Mouse (Mus musculus) layer of hippocampus, adult 8-10 months (tissue): ENCODE measurements at regions not wholly inside any gene's neighbourhood (a gene's known extent, or its start where the extent isn't known, plus 50 kb on each side); places are given as distances from the start of the nearest gene placed in this dataset.

Experiments
- DNase-seq, 2 experiments: peaks; one replicate each; pipeline ENCODE4 v3.0.0; 2022; ENCODE audit warnings: low spot score in 2 of 2

DNA sequence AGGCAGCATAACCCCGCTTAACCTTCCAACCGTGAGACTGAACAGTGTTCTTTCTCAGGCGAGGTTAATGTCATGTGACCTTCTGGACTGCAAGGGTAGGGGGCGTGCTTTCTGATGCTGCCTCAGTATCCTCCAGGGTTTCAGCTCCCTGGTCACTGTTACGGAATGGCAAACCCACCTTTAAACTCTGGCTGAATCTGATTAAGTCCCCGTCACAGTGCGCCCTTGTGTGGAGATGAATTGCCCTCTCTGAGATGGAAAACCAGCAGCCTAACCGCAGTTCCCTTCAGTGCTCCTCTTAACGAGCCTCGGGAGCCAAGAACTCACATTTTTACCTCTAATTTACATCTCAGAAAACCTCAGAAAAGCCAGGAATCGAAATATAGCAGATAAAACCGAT is 260.0 kb downstream of the Dact1 start:
- DNase-seq = no peak

- DNase-seq = no peak
These were observed 260.4 kb downstream of the Dact1 start for GRCm38 (mm10) chr12:71570116-71570515.

DNA sequence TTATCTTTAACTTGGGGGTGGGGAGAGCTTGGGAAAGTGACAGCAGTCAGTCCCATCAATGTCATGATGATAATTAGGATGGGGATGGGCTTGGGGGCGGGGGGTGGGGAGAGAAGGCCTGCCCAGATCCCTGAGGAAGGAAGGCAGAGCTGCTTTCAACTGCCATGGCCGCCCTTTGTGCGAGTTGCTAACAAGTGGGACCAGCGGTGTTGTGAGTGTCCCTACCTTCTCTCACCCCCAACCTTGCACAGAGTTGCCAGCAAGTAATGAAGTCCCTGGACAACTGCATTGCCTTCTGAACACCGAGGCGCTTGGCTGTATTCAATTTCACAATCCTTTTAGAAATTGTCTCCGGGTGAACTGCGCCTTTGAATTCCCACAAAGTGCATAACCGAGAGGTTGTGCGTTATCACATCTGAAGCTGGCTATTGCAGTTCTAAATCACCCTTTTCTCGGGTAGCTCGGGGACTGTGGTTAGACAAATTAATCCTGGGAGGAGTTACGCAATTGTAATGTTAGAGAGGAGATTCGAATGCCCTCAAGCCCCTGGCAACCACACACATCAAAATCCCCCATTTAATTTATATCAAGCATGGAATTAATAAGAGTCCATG is 257.9 kb upstream of the Daam1 start:
- DNase-seq = no peak

GRCm38 (mm10) chr12:71573456-71573855 is 257.4 kb upstream of the Daam1 start:
- DNase-seq = no peak

DNA sequence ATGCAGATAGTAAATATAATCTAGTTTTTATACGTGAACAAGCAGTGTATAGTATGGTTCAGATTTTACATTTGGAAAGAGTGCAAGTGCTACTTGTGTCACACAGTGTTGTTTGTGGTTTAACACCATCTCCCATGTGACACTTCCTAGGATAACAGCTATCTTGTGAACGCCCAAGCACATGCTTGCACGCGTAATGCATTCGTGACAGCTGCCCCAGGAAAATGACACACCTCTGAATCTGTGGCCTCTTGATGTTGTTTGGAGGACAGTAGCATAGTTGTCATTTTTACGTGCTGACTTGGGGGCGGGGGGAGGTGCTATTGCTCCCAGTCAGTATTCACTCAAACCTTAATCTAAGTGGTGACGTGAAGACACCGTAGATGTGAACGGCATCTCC is 256.2 kb upstream of the Daam1 start:
- no peak for DNase-seq

- no peak for DNase-seq
These were observed 253.5 kb upstream of the Daam1 start for GRCm38 (mm10) chr12:71577349-71577748.

GRCm38 (mm10) chr12:71578006-71578405 is 252.9 kb upstream of the Daam1 start:
- DNase-seq = no peak

DNA sequence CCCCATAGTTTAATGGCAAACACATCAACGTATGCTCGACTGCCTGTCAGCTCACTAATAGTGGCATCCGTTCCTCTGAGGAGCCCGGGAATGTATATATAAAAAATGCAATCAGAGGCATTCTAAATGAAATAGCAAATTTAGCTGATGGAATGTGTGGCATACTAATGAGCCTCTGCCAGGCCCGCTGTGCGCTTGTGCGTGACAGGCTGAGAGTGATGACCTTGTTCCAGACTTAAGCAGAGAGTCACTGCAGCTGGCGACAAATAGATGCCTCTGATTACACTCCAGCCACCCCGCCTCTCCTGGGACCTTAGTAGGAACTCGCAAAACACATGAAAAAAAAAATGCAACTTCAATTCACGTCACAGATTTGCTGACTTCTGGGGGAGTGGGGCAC is 252.0 kb upstream of the Daam1 start:
- no peak for DNase-seq

DNA sequence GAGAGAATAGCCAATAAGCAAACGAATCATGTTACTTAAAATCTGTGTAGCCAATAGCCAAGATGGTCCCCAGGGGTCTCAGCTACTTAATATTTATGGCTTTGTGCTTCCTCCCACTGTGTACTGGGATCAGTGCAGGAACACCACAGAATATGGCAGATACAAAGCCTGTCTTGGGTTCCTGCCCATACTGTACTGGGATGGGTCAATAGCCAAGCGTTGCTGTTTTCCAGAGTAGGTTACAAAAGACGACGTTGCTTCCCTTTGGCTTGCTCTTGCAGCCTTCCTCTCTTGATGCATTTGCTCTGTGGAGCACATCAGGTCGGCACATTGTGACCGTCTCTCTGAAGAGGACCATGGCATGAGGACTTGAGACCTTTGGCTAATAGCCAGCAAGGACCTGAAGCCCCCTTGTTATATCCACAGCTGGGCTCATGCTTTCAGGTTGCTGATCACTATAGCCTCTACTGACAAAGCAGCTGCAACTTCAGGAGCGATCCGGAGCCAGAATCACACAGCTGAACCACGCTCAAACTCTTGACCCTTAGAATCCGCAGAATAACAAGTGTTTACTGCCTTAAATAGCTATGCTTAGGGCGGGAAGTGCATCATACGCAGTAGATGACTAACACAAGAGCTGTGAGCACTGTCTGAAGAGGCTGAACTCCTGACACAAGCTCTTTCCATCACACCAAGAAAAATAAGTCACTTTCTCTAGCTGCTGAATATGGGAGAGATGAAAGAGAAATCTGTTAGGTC is 250.2 kb upstream of the Daam1 start:
- no peak for DNase-seq

DNA sequence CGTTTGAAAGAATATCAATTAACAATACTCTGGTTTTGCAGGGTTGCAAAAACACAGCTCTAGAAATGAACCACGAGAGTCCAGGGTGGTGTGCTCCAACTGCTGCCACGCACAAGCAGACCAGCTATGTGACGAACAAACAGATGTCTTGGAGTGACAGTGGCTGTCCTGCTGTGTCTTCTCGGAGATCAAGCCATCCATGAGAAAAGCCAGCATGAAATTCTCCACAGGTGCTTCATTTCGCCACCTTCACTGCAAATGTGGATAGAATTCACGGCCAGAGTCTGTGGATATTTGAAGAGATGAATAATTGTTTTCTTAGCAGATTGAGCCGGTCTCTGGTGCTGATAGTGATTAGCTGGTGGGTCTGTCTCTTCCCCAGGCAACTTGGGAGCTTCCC is 246.3 kb upstream of the Daam1 start:
- DNase-seq = no peak

GRCm38 (mm10) chr12:71598641-71599040 is 232.2 kb upstream of the Daam1 start:
- DNase-seq = no peak

GRCm38 (mm10) chr12:71601091-71601690 is 229.7 kb upstream of the Daam1 start:
- no peak for DNase-seq

DNA sequence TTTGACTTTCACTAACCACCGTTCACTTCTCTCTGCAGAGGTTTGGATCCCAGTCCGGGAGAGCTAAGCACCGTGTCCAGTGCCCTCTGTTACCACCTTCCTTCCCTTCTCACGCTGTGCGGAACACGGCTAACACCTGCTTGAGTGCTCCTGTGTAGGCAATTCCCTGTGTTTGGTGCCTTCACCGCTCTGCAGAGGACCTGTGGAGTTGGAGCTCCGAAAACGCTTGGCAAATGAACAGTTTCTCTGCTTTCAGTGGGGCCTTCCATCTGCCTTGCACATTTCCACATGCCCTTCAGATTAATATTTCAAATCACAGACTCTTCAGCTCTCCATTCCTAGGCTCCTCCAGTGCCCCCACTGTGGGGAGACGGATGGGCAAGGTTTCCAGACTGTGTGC is 227.7 kb upstream of the Daam1 start:
- no peak for DNase-seq

- DNase-seq = no peak
These were observed 224.5 kb upstream of the Daam1 start for GRCm38 (mm10) chr12:71606366-71606765.

GRCm38 (mm10) chr12:71607966-71608365 is 222.9 kb upstream of the Daam1 start:
- DNase-seq = no peak

DNA sequence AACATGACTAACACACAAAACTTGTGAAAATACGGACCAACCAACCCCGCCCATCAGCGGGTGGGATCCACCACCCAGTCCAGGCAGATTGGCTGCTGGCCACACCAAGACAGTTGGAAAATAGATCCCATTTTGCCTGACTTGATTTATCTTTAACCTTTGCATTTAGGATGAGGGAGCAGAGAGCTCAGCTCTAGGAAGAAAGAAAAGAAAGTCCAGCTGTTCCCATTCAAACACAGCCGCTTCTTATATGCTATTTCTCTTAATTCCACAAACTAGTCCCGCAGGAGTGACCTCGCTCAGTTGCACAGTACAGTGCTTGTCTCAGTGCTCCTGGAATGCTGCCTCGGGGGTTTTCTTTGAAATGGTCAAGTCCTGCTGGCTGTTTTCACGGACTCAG is 217.6 kb upstream of the Daam1 start:
- no peak for DNase-seq

- DNase-seq = no peak
These were observed 215.9 kb upstream of the Daam1 start for GRCm38 (mm10) chr12:71614945-71615344.

DNA sequence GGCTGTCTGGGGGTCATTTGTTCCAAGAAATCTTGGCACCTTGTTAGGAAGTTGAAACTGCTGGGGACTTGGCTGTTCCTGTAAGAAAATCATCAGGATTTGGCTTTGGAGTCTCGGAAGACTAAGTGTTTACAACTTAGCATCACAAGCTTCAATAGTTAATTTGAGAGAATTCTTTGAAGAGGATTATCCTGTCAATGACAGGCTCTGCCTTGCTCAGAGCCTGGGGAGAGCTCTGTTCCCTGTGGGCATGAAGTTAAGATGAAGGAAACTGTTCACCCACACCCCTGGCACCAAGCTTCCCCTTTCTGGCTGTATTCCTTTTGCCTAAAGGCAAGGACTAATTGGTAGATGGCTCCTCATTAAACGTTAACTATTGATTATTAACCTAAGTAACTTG is 215.5 kb upstream of the Daam1 start:
- DNase-seq = no peak

DNA sequence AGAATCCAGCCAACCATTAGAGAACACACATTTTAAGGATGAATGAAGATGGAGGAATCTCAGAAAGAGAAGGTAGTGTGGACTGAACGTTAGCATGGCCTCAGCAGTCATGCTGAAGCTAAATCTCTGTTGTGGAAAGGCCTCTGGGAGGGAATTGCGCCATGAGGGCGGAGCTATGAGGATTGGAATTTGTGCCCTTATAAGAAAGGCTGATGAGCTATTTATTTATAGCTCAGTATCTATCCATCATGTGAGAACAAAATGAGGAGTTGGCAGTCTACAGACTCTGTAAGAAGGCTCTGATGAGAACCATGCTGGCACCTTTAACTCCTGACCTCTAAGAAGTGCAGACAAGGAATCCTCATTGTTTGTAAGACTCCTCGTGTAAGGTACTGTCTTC is 214.8 kb upstream of the Daam1 start:
- DNase-seq = no peak

DNA sequence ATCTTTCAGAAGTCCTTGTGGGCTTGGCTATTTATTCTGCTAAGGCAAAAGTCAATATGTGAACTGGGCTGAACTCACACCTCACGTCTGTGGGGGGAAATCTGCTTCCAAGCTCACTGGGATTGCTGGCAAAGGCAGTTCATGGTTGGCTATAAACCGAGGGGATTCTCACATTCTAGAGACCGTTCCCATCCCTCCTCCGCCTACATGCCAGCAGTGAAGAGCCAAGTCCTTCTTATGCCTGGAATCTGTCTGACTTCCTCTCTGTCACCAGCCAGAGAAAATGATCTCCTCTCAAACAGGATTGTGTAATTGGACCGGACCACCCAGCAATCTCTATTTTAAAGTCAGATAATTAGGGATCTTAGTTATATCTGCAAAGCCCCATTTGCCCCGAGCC is 212.4 kb upstream of the Daam1 start:
- DNase-seq = no peak

DNA sequence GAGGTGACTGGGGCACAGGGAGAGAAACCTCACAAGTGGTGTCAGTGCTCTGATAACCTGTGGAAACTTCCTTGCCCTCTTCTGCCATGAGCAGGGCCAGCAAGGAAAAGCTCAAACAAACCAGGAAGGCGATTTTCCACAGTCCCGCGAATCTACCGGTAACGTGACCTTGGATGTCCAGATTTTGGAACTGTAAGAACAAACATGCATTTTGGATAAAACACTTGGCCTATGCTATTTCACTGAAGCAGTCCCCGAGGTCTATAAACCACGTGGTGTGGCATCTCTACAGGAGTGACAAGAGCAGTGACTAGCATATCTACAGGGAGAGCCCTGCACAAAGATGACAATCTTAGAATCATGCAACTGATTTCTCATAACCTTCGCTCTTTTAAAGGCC is 211.9 kb upstream of the Daam1 start:
- no peak for DNase-seq

GRCm38 (mm10) chr12:71619561-71619960 is 211.3 kb upstream of the Daam1 start:
- no peak for DNase-seq

GRCm38 (mm10) chr12:71621542-71621941 is 209.3 kb upstream of the Daam1 start:
- DNase-seq = no peak
